Mouse (Mus musculus) E14TG2a.4 (cell line): ENCODE results near the gene Cfap221.

ENCODE experiments used
- H3K27me3 ChIP-seq: 2 replicates; pipeline ENCODE4 v1.6.1; 2014; ENCODE audit warnings: low read length, control low read depth; ENCODE audit not compliant: insufficient read depth
- H3K36me3 ChIP-seq: 2 replicates; pipeline ENCODE4 v1.6.1; 2014; ENCODE audit warnings: low read length, control low read depth; ENCODE audit not compliant: insufficient read depth
- H3K4me1 ChIP-seq: replicated peaks from 2 replicates; pipeline ENCODE4 v1.6.1; 2014; ENCODE audit warnings: low read depth, low read length, control low read depth
- H3K4me3 ChIP-seq: replicated peaks from 2 replicates; pipeline ENCODE4 v1.5.1; 2014; ENCODE audit warnings: mild to moderate bottlenecking, low read length
- H3K9me3 ChIP-seq: 2 replicates; pipeline ENCODE4 v1.6.1; 2014; ENCODE audit warnings: low read length, control low read depth
- CTCF ChIP-seq: conservative IDR thresholded peaks from 2 replicates; pipeline ENCODE4 v1.5.1; 2014; ENCODE audit warnings: low read length
- NANOG ChIP-seq: IDR thresholded peaks from 2 replicates; pipeline ENCODE4 v1.6.1; 2014; ENCODE audit warnings: borderline replicate concordance, low read length, mixed read lengths
- POU5F1 ChIP-seq: IDR thresholded peaks from 2 replicates; pipeline ENCODE4 v1.6.1; 2014; ENCODE audit warnings: low read length, borderline replicate concordance

Cfap221 gene

DNA sequence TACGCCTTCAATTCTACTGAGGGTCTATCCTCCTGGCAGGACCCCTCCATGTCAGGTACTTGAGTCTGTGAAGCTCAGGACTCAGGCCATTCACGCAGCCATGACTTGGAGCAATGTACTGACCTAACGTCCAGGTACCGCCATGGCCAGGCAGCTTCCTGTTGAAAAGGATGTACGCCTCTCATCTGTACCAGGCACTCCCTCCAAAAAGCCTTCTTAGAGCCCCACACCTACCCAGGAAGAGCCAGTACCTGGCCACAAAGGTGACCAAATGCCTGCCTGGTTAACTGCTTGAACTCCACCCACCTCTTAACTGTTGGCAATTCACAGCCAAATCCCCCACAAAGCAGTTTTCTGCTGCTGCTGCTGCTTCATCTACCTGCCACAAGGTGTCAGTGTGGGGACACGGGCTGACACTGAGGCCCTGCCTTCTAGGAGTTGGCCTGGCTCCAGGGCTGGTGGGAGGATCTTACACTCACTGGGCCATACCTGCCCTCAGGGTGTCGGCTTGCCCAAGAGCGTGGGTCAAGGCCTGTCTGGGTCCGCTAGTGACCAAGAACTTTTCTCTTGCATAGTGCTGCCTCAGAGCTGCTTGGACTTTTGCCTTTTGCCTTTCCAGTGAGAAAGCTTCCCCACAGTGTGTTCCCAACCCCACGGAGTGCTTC is 35.9 kb upstream of the Cfap221 start:
- Histone ChIP-seq H3K9me3 (no peaks in the 10 kb centered on the region), H3K27me3 (peaks cover 12% of the 10 kb centered on the region)
- TF ChIP-seq NANOG (no peak), CTCF (peak; percentile 97), POU5F1 (no peak)

GRCm38 (mm10) chr1:120030474-120030873 is 33.4 kb upstream of the Cfap221 start:
- TF ChIP-seq NANOG = no peak
- TF ChIP-seq POU5F1 = no peak
- no peak for TF ChIP-seq CTCF
- H3K4me3 ChIP-seq = no peak overlapping the region
- H3K9me3 ChIP-seq = no peaks in the 10 kb centered on the region
- H3K36me3 ChIP-seq = no peaks in the 10 kb centered on the region
- peaks cover 9% of the 10 kb centered on the region for H3K4me1 ChIP-seq
- peaks cover 8% of the 10 kb centered on the region for H3K27me3 ChIP-seq

More for the DNA sequence above, 35.9 kb upstream of the Cfap221 start:
- Histone ChIP-seq H3K36me3 (no peaks in the 10 kb centered on the region), H3K4me1 (peaks cover 9% of the 10 kb centered on the region), H3K4me3 (no peak overlapping the region)

DNA sequence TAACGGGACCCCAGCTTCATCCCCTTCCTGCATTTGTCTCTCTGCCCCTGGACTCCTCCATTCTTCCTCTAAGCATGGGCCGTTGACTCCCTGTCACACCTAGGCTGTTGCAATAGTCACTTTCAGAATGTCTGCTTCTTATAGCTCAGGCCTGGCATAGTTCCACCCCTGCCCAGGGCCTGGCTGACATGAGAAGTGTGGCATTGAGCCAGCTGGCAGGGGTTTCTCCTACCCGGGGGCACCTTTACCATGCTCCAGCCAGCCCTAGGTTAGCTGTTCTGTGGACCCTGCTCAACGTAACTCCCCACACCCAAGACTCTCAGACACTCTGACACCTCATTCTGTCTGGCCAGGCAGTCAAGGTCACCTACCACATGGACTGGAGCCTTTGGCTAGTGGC is 30.7 kb upstream of the Cfap221 start:
- Histone ChIP-seq H3K4me3 (no peak overlapping the region), H3K4me1 (peaks cover 2% of the 10 kb centered on the region), H3K36me3 (no peaks in the 10 kb centered on the region), H3K27me3 (peaks cover 8% of the 10 kb centered on the region), H3K9me3 (no peaks in the 10 kb centered on the region)
- no peak for TF ChIP-seq NANOG
- no peak for TF ChIP-seq POU5F1
- TF ChIP-seq CTCF = no peak

- Histone ChIP-seq H3K4me1 (no peaks in the 10 kb centered on the region), H3K36me3 (no peaks in the 10 kb centered on the region), H3K4me3 (no peak overlapping the region), H3K9me3 (no peaks in the 10 kb centered on the region), H3K27me3 (0 out of 2 replicates have a peak, but pooled peaks cover 2% of the 10 kb centered on the region)
- TF ChIP-seq POU5F1 (no peak), NANOG (no peak), CTCF (no peak)
These were observed 28.0 kb upstream of the Cfap221 start for GRCm38 (mm10) chr1:120025050-120025439.

DNA sequence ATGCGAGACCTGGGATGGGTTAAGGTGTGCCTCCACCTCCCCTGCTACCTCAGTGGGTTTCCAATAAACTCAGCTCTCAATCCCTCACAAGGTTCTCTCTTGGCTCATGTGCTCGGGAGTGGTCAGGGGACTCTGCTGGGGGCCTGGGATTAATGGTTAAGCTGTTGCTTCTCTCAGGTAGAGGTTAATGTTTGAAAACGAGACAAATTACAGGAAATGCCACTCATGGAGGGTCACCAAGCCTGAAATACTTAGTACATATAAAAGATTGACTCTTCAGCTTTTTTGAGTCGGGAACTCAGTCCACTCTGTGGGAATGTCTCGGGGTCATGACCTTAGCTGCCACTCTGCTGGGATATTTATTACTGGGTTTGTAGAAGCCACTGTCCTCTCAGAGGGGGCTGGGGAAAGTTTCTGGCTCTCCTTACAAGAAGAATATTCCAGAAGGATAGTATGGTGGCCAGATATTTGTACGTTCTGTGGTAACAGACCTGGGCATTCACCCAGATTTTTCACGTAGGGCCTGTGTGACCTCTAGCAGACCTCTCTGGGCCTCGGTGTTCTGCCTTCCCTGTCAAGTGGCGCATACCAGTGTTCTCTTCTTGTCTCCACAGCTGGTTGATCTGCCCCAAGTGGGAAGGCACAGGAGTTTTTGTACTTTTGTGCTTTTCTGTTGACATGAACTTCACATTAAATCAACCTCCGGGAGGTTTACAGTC is 27.5 kb upstream of the Cfap221 start:
- TF ChIP-seq NANOG (no peak), POU5F1 (no peak), CTCF (no peak)

GRCm38 (mm10) chr1:120021951-120022350 is 24.9 kb upstream of the Cfap221 start:
- TF ChIP-seq CTCF (no peak), POU5F1 (no peak), NANOG (no peak)
- H3K27me3 ChIP-seq = 0 out of 2 replicates have a peak, but pooled peaks cover 2% of the 10 kb centered on the region
- H3K36me3 ChIP-seq = no peaks in the 10 kb centered on the region
- H3K4me1 ChIP-seq = no peaks in the 10 kb centered on the region
- H3K4me3 ChIP-seq = no peak overlapping the region
- H3K9me3 ChIP-seq = no peaks in the 10 kb centered on the region

More for the DNA sequence above, 27.5 kb upstream of the Cfap221 start:
- H3K9me3 ChIP-seq = no peaks in the 10 kb centered on the region
- H3K4me3 ChIP-seq = no peak overlapping the region
- H3K4me1 ChIP-seq = no peaks in the 10 kb centered on the region
- H3K27me3 ChIP-seq = 0 out of 2 replicates have a peak, but pooled peaks cover 2% of the 10 kb centered on the region
- no peaks in the 10 kb centered on the region for H3K36me3 ChIP-seq

- TF ChIP-seq NANOG = no peak
- TF ChIP-seq CTCF = no peak
- TF ChIP-seq POU5F1 = no peak
- H3K9me3 ChIP-seq = no peaks in the 10 kb centered on the region
- H3K4me1 ChIP-seq = no peaks in the 10 kb centered on the region
- H3K4me3 ChIP-seq = no peak overlapping the region
- H3K36me3 ChIP-seq = no peaks in the 10 kb centered on the region
- peaks cover 2% of the 10 kb centered on the region; the same call in 1 of the 2 replicates for H3K27me3 ChIP-seq
These were observed 23.4 kb upstream of the Cfap221 start for GRCm38 (mm10) chr1:120020322-120020897.

DNA sequence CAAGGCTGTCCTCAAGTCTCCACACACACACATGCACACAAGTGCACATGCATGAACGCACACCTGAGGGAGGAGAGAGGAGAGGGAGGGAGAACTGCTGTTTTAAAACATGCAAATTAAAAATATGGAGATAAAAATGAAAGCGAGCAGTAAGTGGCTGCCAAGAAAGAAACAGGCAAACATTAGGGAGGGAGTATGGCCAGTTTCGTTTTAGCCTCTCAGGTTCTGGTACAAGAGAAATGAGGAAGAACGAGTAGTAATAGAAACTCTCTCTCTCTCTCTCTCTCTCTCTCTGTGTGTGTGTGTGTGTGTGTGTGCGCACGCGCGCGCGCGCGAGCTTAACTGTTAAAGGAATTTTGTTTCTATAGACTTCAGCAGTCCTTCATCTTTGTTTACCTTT is 22.4 kb upstream of the Cfap221 start:
- no peaks in the 10 kb centered on the region for H3K9me3 ChIP-seq
- TF ChIP-seq NANOG (no peak), CTCF (no peak)
- peaks cover 2% of the 10 kb centered on the region; the same call in 1 of the 2 replicates for H3K27me3 ChIP-seq
- no peaks in the 10 kb centered on the region for H3K4me1 ChIP-seq
- no peaks in the 10 kb centered on the region for H3K36me3 ChIP-seq
- no peak overlapping the region for H3K4me3 ChIP-seq
